Mouse (Mus musculus): ENCODE results near the gene Zfp3. TPM values are rescaled to one million over a fixed set of nuclear protein-coding genes. Genes with fewer than 3 reads are reported as not detected.
A peak's percentile ranks its signal among the peaks of the same experiment; 100 is the strongest.

Gene Zfp3
- polyA plus RNA-seq (2015; fragmentation: Nextera tagmentation; extraction: Ambion mirVana) = 15.5 and 16.9 TPM in 2 replicates

DNA sequence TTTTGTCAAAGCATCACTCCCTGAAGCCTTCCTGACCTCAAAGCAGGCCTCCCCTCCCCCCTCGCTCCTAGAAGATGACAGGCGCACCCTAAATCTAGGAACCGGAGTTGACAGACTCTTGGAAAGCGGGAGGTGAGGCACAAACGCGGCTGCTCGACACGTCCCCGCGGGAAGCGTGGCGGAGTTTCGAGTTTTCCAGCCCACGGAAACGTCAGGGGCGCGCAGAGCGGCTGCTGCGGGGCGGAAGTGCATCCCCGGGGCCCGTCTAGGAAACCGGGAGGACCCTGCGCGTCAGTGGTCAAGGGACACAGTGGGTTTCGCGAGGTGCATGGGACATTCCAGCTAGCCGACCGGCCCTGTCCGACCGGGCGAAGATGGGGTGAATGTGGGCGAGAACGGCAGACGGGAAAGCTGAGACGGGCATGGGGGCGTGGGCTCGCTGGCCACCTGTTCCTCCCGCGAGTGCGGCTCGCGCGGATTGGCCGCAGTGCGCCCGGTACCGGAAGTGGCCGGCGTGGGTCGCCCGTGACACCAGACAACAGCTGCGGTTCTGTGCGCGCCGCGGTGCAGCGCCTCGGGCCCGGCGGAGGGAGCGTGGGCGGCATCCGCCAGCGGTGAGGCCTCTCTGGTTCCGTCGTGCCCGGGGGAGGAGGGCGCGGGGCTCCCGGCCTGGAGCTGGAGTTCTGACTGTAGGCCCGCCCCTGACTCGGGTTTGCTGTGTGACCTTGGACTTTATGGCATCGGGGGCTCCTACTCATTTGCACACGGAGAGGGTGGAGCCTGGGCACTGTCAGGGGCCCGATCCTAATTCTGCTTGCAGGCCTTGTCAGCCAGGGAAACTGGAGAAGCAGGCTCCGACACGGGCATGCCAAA is at the start of gene Zfp3:
Gene Zfp3 (plus strand): TSS at position 274 of the 873 bp plus-strand sequence.
- Histone ChIP-seq H3K4me3 (peak within 1 kb of the TSS; percentile 85), H3K4me2 (replicated peaks) (peak within 1 kb of the TSS; percentile 79), H3K27me3 (no peaks in the 10 kb centered on the region), H3K36me3 (no peaks in the 10 kb centered on the region), H3K9ac (replicated peaks) (peak within 1 kb of the TSS; percentile 80), H3K9me3 (no peaks in the 10 kb centered on the region), H3K4me1 (peaks cover 15% of the 10 kb centered on the region), H3K27ac (replicated peaks) (peak within 1 kb of the TSS; percentile 74)
- under 1% methylated on average over 78 of the region's 78 CpGs for WGBS
- ATAC-seq (replicated peaks) = peak; percentile 85

GRCm38 (mm10) chr11:70715832-70716231 is 48.2 kb upstream of the Zfp3 start:
- Histone ChIP-seq H3K36me3 (peaks cover 45% of the 10 kb centered on the region), H3K4me2 (replicated peaks) (no peak overlapping the region), H3K4me1 (no peaks in the 10 kb centered on the region), H3K9me3 (no peaks in the 10 kb centered on the region), H3K4me3 (no peak overlapping the region), H3K9ac (replicated peaks) (no peak overlapping the region), H3K27ac (replicated peaks) (no peak overlapping the region), H3K27me3 (no peaks in the 10 kb centered on the region)
- no peak for ATAC-seq (replicated peaks)
- 94% methylated on average over 6 of the region's 6 CpGs for WGBS

- WGBS = 87% methylated on average over 5 of the region's 5 CpGs
- H3K36me3 ChIP-seq = peaks cover 47% of the 10 kb centered on the region
- no peak overlapping the region for H3K4me2 ChIP-seq (replicated peaks)
- H3K9me3 ChIP-seq = no peaks in the 10 kb centered on the region
- H3K27me3 ChIP-seq = no peaks in the 10 kb centered on the region
- no peak for ATAC-seq (replicated peaks)
- no peaks in the 10 kb centered on the region for H3K4me1 ChIP-seq
- no peak overlapping the region for H3K9ac ChIP-seq (replicated peaks)
- no peak overlapping the region for H3K27ac ChIP-seq (replicated peaks)
- no peak overlapping the region for H3K4me3 ChIP-seq
Measured at GRCm38 (mm10) chr11:70718481-70718880, 45.5 kb upstream of the Zfp3 start.

- ATAC-seq (replicated peaks) = no peak
- 98% methylated on average over 3 of the region's 3 CpGs for WGBS
Measured at GRCm38 (mm10) chr11:70720567-70720966, 43.4 kb upstream of the Zfp3 start.

DNA sequence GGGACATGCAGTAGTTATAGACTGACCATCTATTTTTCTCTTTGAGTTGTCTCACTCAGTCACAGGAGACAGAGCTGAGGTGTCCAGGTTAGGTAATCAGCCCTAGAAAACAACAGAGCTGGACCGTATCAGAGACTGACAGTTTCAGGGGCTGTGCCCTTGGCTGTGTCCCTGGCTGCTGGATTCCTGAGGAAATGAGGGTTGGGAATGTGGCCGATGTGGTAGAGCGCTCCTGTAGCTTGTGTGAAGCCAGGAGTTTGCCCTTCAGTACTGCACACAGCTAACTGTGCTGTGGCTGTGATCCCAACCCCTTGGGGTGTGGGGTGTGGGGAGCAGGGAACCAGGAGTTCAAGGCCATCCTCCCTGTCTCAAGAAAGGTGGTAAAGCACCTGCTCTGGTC is 42.9 kb upstream of the Zfp3 start:
- peaks cover 73% of the 10 kb centered on the region for H3K36me3 ChIP-seq
- no peak overlapping the region for H3K4me3 ChIP-seq
- no peak overlapping the region for H3K4me2 ChIP-seq (replicated peaks)
- H3K9ac ChIP-seq (replicated peaks) = no peak overlapping the region
- ATAC-seq (replicated peaks) = no peak
- WGBS = 97% methylated on average over 3 of the region's 3 CpGs
- no peaks in the 10 kb centered on the region for H3K9me3 ChIP-seq
- H3K27ac ChIP-seq (replicated peaks) = no peak overlapping the region
- no peaks in the 10 kb centered on the region for H3K27me3 ChIP-seq
- no peaks in the 10 kb centered on the region for H3K4me1 ChIP-seq

More at GRCm38 (mm10) chr11:70720567-70720966, 43.4 kb upstream of the Zfp3 start:
- H3K27me3 ChIP-seq = no peaks in the 10 kb centered on the region
- no peak overlapping the region for H3K9ac ChIP-seq (replicated peaks)
- H3K36me3 ChIP-seq = peaks cover 68% of the 10 kb centered on the region
- H3K4me3 ChIP-seq = no peak overlapping the region
- no peak overlapping the region for H3K4me2 ChIP-seq (replicated peaks)
- H3K27ac ChIP-seq (replicated peaks) = no peak overlapping the region
- no peaks in the 10 kb centered on the region for H3K9me3 ChIP-seq
- H3K4me1 ChIP-seq = no peaks in the 10 kb centered on the region

GRCm38 (mm10) chr11:70724706-70725105 is 39.3 kb upstream of the Zfp3 start:
- no peaks in the 10 kb centered on the region for H3K27me3 ChIP-seq
- WGBS = 94% methylated on average over 9 of the region's 9 CpGs
- no peak for ATAC-seq (replicated peaks)

DNA sequence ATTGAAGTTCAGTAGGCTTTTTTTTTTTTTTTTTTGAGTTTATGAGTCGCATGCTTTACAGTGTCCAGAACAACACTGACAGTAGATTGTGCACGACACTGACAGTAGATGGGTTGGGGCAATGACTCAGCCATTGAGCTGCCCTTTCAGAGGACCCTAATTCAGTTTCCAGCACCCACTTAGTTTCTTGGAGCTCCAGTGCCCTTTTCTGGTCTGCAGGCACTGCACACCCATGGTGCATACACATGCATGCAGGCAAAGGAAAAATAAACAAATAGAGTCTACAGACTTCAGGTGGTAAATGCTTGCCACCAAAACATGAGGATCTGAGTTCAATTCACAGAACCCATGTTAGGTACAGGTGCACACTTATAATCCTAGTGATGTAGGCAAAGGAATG is 37.4 kb upstream of the Zfp3 start:
- WGBS = 97% methylated on average over 2 of the region's 2 CpGs

More at GRCm38 (mm10) chr11:70724706-70725105, 39.3 kb upstream of the Zfp3 start:
- no peak overlapping the region for H3K9ac ChIP-seq (replicated peaks)
- H3K4me2 ChIP-seq (replicated peaks) = no peak overlapping the region
- H3K4me1 ChIP-seq = no peaks in the 10 kb centered on the region
- no peaks in the 10 kb centered on the region for H3K9me3 ChIP-seq
- H3K4me3 ChIP-seq = no peak overlapping the region
- no peak overlapping the region for H3K27ac ChIP-seq (replicated peaks)
- peaks cover 79% of the 10 kb centered on the region for H3K36me3 ChIP-seq

DNA sequence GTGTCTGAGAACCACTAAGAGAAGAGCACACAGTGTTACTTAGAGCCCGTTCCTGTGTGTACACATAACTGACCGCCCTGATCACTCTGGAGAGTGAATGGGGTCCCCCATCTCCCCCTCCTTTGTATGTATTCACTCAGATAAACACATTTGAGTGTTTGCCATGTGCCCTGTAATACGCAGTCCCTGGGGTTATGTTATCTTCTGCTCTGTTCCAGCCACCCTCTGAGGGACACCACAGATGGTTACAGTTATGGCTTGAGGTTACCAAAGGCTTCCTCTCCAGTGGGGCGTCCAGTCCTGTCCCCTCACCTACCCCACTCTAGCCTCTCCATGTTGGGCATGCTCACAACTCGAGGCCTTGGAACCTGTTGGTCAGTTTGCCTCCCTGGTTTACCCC is 36.6 kb upstream of the Zfp3 start:
- H3K9ac ChIP-seq (replicated peaks) = no peak overlapping the region
- H3K4me3 ChIP-seq = no peak overlapping the region
- no peaks in the 10 kb centered on the region for H3K9me3 ChIP-seq
- H3K4me2 ChIP-seq (replicated peaks) = no peak overlapping the region
- no peaks in the 10 kb centered on the region for H3K4me1 ChIP-seq
- no peak overlapping the region for H3K27ac ChIP-seq (replicated peaks)
- WGBS = 88% methylated on average over 5 of the region's 5 CpGs
- no peaks in the 10 kb centered on the region for H3K27me3 ChIP-seq
- H3K36me3 ChIP-seq = peaks cover 57% of the 10 kb centered on the region
- ATAC-seq (replicated peaks) = no peak

More for the DNA sequence above, 37.4 kb upstream of the Zfp3 start:
- Histone ChIP-seq H3K27me3 (no peaks in the 10 kb centered on the region), H3K4me2 (replicated peaks) (no peak overlapping the region), H3K36me3 (peaks cover 62% of the 10 kb centered on the region), H3K4me1 (no peaks in the 10 kb centered on the region), H3K4me3 (no peak overlapping the region), H3K9me3 (no peaks in the 10 kb centered on the region), H3K9ac (replicated peaks) (no peak overlapping the region), H3K27ac (replicated peaks) (no peak overlapping the region)
- ATAC-seq (replicated peaks) = no peak

GRCm38 (mm10) chr11:70730427-70731038 is 33.5 kb upstream of the Zfp3 start:
- H3K9ac ChIP-seq (replicated peaks) = no peak overlapping the region
- H3K27ac ChIP-seq (replicated peaks) = no peak overlapping the region
- H3K27me3 ChIP-seq = no peaks in the 10 kb centered on the region
- no peak overlapping the region for H3K4me3 ChIP-seq
- no peaks in the 10 kb centered on the region for H3K9me3 ChIP-seq
- no peak overlapping the region for H3K4me2 ChIP-seq (replicated peaks)
- H3K4me1 ChIP-seq = no peaks in the 10 kb centered on the region
- no peak for ATAC-seq (replicated peaks)
- peaks cover 33% of the 10 kb centered on the region for H3K36me3 ChIP-seq
- 85% methylated on average over 9 of the region's 9 CpGs for WGBS

DNA sequence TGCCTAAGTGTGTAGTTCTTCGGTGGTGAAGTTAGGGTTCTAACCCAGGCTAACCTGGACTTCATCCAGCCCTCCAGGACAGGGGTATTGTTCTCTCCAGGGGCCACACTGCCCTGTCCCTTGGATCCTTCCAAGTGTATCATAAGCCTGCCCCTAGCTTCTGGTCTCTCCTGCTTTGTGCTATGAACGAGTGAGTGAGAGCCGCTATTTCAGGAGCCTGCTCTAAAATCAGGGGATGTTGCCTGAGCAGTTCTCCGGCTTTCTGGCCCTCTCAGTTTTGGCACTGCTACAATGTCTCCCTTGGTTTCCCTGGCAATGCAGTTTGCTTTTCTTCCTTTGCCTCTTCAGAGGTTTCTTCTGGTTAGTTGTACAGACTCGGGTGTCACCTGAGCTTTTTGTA is 32.8 kb upstream of the Zfp3 start:
- Histone ChIP-seq H3K4me2 (replicated peaks) (no peak overlapping the region), H3K4me1 (no peaks in the 10 kb centered on the region), H3K27me3 (no peaks in the 10 kb centered on the region), H3K4me3 (no peak overlapping the region), H3K9me3 (no peaks in the 10 kb centered on the region), H3K27ac (replicated peaks) (peak overlapping the region; percentile 1; the same call in 1 of the 2 replicates), H3K9ac (replicated peaks) (no peak overlapping the region), H3K36me3 (peaks cover 26% of the 10 kb centered on the region)
- WGBS = 57% methylated on average over 5 of the region's 5 CpGs
- ATAC-seq (replicated peaks) = no peak

DNA sequence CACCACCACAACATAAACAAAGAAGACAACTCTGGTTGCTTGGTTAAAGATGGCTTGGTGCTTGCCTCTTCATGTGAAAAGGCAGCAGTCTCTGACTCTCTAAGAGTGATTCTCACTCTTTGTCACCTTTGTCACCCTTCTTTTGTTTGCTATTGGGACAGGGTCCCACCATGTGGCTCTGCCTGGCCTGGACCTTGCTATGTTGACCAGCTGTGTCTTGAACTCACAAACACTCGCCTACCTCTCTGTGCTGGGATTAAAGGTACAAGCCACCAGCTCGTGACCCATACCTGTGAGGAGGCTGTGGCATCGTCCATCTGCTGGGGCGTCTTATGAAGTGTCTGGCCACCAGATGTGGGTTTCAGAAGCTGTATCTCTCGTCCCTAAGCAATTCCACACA is 30.8 kb upstream of the Zfp3 start:
- WGBS = 80% methylated on average over 5 of the region's 5 CpGs
- ATAC-seq (replicated peaks) = no peak

GRCm38 (mm10) chr11:70737749-70738148 is 26.3 kb upstream of the Zfp3 start:
- Histone ChIP-seq H3K4me1 (no peaks in the 10 kb centered on the region), H3K36me3 (no peaks in the 10 kb centered on the region), H3K4me3 (no peak overlapping the region), H3K9me3 (no peaks in the 10 kb centered on the region), H3K27me3 (no peaks in the 10 kb centered on the region), H3K27ac (replicated peaks) (no peak overlapping the region), H3K9ac (replicated peaks) (no peak overlapping the region), H3K4me2 (replicated peaks) (no peak overlapping the region)
- no peak for ATAC-seq (replicated peaks)
- 76% methylated on average over 5 of the region's 5 CpGs for WGBS

More for the DNA sequence above, 30.8 kb upstream of the Zfp3 start:
- H3K27ac ChIP-seq (replicated peaks) = no peak overlapping the region
- no peak overlapping the region for H3K4me2 ChIP-seq (replicated peaks)
- H3K9me3 ChIP-seq = no peaks in the 10 kb centered on the region
- H3K36me3 ChIP-seq = peaks cover 7% of the 10 kb centered on the region; the same call in 1 of the 2 replicates
- H3K4me1 ChIP-seq = no peaks in the 10 kb centered on the region
- H3K27me3 ChIP-seq = no peaks in the 10 kb centered on the region
- no peak overlapping the region for H3K9ac ChIP-seq (replicated peaks)
- H3K4me3 ChIP-seq = no peak overlapping the region

Measured in forebrain, embryonic 15.5 days (tissue).